Mouse (Mus musculus) MEL (cell line): ENCODE data around the gene Pex13. TPM values are rescaled to one million over a fixed set of nuclear protein-coding genes. Genes with fewer than 3 reads are reported as not detected.

Experiments used
- DNase-seq: peaks from one replicate; pipeline ENCODE4 v3.0.0; 2011; ENCODE audit warnings: low read depth, low spot score
- H3K27ac ChIP-seq: 2 replicates; pipeline ENCODE4 v1.5.1; 2012; ENCODE audit warnings: low read depth, mild to moderate bottlenecking, control low read depth, low read length, moderate library complexity; ENCODE audit not compliant: control insufficient read depth
- H3K27me3 ChIP-seq, 2 experiments: fragments of 150-350 bp in 1 of 2; sonication (generic) in 1 of 2; 2 replicates each; pipeline ENCODE4 v1.6.1; 2012; ENCODE audit warnings: low read length in 2 of 2, mild to moderate bottlenecking in 2 of 2, improper control_type of control experiment in 1 of 2, moderate library complexity in 1 of 2; ENCODE audit not compliant: insufficient read depth in 2 of 2, control insufficient read depth in 1 of 2
- H3K36me3 ChIP-seq, 2 experiments: 2 replicates each; pipeline ENCODE4 v1.6.1; 2012 to 2014; ENCODE audit warnings: low read length in 2 of 2, improper control_type of control experiment in 1 of 2, inconsistent platforms in 1 of 2, mild to moderate bottlenecking in 1 of 2; ENCODE audit not compliant: insufficient read depth in 2 of 2, control insufficient read depth in 1 of 2
- H3K4me1 ChIP-seq, 2 experiments: fragments of 150-350 bp in 1 of 2; sonication (generic) in 1 of 2; 2 replicates each; pipeline ENCODE4 v1.6.1; 2012; ENCODE audit warnings: low read length in 2 of 2, improper control_type of control experiment in 1 of 2, mild to moderate bottlenecking in 1 of 2; ENCODE audit not compliant: insufficient read depth in 2 of 2, control insufficient read depth in 1 of 2
- H3K4me3 ChIP-seq, 2 experiments: fragments of 150-350 bp in 1 of 2; sonication (generic) in 1 of 2; 2 replicates each; pipeline ENCODE4 v1.5.1; 2012; ENCODE audit warnings: low read depth in 2 of 2, low read length in 2 of 2, mild to moderate bottlenecking in 2 of 2, moderate library complexity in 2 of 2, control low read depth in 1 of 2, improper control_type of control experiment in 1 of 2; ENCODE audit not compliant: control insufficient read depth in 1 of 2, insufficient read depth in 1 of 2
- H3K79me2 ChIP-seq: 2 replicates; pipeline ENCODE4 v1.6.1; 2012; ENCODE audit warnings: mild to moderate bottlenecking, low read length, moderate library complexity; ENCODE audit not compliant: control insufficient read depth, poor library complexity, insufficient read depth
- H3K9ac ChIP-seq: 2 replicates; pipeline ENCODE4 v1.6.1; 2012; ENCODE audit warnings: low read depth, mild to moderate bottlenecking, control low read depth, low read length, moderate library complexity; ENCODE audit not compliant: control insufficient read depth, poor library complexity, severe bottlenecking
- H3K9me3 ChIP-seq: fragments of 150-350 bp; sonication (generic); replicated peaks from 2 replicates; pipeline ENCODE4 v1.6.1; 2012; ENCODE audit warnings: mild to moderate bottlenecking, low read length, improper control_type of control experiment, moderate library complexity; ENCODE audit not compliant: insufficient read depth
- BHLHE40 ChIP-seq: IDR thresholded peaks from 2 replicates; pipeline ENCODE4 v1.6.1; 2012; ENCODE audit warnings: low read depth, mild to moderate bottlenecking, inconsistent platforms, low read length, improper control_type of control experiment, borderline replicate concordance
- CHD1 ChIP-seq: IDR thresholded peaks from 2 replicates; pipeline ENCODE4 v1.6.1; 2012; ENCODE audit warnings: low read depth, mild to moderate bottlenecking, inconsistent platforms, low read length, improper control_type of control experiment
- MEF2A ChIP-seq: IDR thresholded peaks from 2 replicates; pipeline ENCODE4 v1.6.1; 2014; ENCODE audit warnings: low read depth, mild to moderate bottlenecking, inconsistent platforms, low read length, improper control_type of control experiment; ENCODE audit not compliant: poor library complexity, insufficient replicate concordance, severe bottlenecking; ENCODE audit errors: extremely low read depth
- MXI1 ChIP-seq: IDR thresholded peaks from 2 replicates; pipeline ENCODE4 v1.6.1; 2011; ENCODE audit warnings: mild to moderate bottlenecking, low read depth, low read length, improper control_type of control experiment
- MYB ChIP-seq: IDR thresholded peaks from 2 replicates; pipeline ENCODE4 v1.6.1; 2011; ENCODE audit warnings: mild to moderate bottlenecking, low read depth, low read length, improper control_type of control experiment
- NELFE ChIP-seq: IDR thresholded peaks from 2 replicates; pipeline ENCODE4 v1.6.1; 2011; ENCODE audit warnings: low read depth, low read length, improper control_type of control experiment
- POLR2A ChIP-seq, 2 experiments: IDR thresholded peaks; 2 replicates each; pipeline ENCODE4 v1.6.1; 2011 to 2012; ENCODE audit warnings: low read length in 2 of 2, mild to moderate bottlenecking in 2 of 2, control low read depth in 1 of 2, improper control_type of control experiment in 1 of 2, low read depth in 1 of 2, moderate library complexity in 1 of 2; ENCODE audit not compliant: control insufficient read depth in 1 of 2, insufficient read depth in 1 of 2, poor library complexity in 1 of 2
- POLR2AphosphoS5 ChIP-seq: IDR thresholded peaks from 2 replicates; pipeline ENCODE4 v1.6.1; 2012; ENCODE audit warnings: low read depth, borderline replicate concordance, mild to moderate bottlenecking, inconsistent platforms, low read length, moderate library complexity, mixed read lengths
- UBTF ChIP-seq: IDR thresholded peaks from 2 replicates; pipeline ENCODE4 v1.6.1; 2012; ENCODE audit warnings: low read depth, mild to moderate bottlenecking, inconsistent platforms, low read length, improper control_type of control experiment, moderate library complexity, borderline replicate concordance; ENCODE audit not compliant: insufficient read depth
- USF1 ChIP-seq: IDR thresholded peaks from 2 replicates; pipeline ENCODE4 v1.6.1; 2014; ENCODE audit warnings: low read depth, mild to moderate bottlenecking, inconsistent platforms, low read length, improper control_type of control experiment, moderate library complexity
- ZMIZ1 ChIP-seq: IDR thresholded peaks from 2 replicates; pipeline ENCODE4 v1.6.1; 2012; ENCODE audit warnings: low read depth, mild to moderate bottlenecking, inconsistent platforms, low read length, improper control_type of control experiment, moderate library complexity
- ZNF384 ChIP-seq: IDR thresholded peaks from 2 replicates; pipeline ENCODE4 v1.6.1; 2012; ENCODE audit warnings: low read depth, mild to moderate bottlenecking, inconsistent platforms, low read length, improper control_type of control experiment
- polyA plus RNA-seq, 2 experiments: library from polyadenylated mRNA; stranded (reverse) in 1 of 2; unstranded in 1 of 2; fragments of >175 nt in 1 of 2; fragments of >200 nt in 1 of 2; gene quantifications; 2 replicates each; pipeline versions ENCODE4 v1.2.1 to v1.2.4; 2012; ENCODE audit warnings: low replicate concordance in 2 of 2, low read depth in 1 of 2; ENCODE audit not compliant: insufficient read length in 2 of 2, insufficient read depth in 1 of 2, missing spikeins in 1 of 2
- total RNA-seq: library from RNA; depleted of rRNA; stranded (reverse); fragments of 300-350 nt; gene quantifications from 2 replicates; pipeline ENCODE4 v1.2.3, GENCODE M21; 2012

Pex13 gene
- total and polyA plus RNA-seq, 3 experiments = 24.7 TPM; not detected in 1

DNA sequence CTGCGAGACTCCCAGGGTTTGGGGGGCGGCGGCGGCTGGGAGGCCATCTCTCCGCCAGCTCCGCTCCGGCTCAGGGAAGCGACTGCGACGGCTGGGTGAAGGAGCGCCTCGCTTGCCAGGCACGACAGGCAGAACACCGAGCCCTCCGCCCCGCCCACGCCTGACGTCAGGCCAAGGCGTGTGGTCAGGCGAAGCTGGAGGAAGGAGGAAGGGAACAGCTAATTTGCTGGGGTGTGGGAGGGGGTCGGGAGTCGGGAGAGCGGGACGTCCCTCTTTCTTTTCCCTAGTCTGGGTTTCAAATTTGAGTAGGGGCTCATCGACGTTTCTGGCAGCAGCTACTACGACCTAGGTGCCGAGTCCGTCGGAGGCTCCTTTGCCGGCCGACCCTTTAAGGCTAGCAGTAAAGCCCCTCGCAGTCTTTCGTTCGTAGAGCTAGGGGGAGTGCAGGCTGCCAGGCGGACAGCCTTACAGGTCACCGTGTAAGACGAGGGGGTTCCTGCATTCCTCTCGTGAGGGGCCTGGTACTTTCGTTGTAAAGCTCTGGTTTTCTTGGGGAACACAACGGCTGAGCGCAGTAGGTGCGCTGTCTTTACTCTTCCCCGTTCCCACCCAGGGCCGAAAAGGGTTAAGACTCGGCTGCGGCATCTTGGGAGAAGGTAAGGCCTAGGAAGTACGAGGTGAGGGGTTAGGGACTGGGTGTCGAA, at the start of gene Pex13 (continued):
- TF ChIP-seq MEF2A (no peak), MXI1 (peak; percentile 80), BHLHE40 (no peak), POLR2A (IDR thresholded peaks at IDR 0.05; ENCODE audit: control insufficient read depth in 1 of 2, insufficient read depth in 1 of 2, low read depth in 1 of 2, low read length in 2 of 2, poor library complexity in 1 of 2) (peak; percentile 64 to 74)

DNA sequence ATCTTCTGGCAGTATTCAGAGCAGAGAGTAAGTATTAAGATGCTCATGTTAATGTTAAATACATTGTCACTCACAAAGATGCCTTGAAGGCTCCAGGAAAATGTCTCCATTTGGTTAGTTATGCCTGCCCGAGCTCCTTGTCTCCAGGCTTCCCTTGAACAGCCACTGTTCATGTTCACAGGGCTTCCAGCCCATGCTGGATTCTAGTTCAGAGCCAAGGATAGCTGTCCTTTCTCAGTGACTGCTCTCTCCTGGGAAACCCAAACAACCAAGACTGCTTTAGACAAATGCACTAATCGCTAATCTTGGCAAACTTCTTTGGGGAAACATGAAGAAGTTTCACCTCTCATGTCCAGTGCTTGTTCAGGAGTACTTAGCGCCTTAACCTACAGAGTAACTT, 46.5 kb upstream of the Pex13 start:
- Histone ChIP-seq H3K27ac (no peak overlapping the region), H3K9me3 (no peaks in the 10 kb centered on the region), H3K4me1 (no peaks in the 10 kb centered on the region), H3K4me3 (no peak overlapping the region), H3K79me2 (no peaks in the 10 kb centered on the region), H3K36me3 (peaks cover 0 to 46% of the 10 kb centered on the region in 2 experiments; a peak in 2 of 4 replicates), H3K9ac (no peak overlapping the region), H3K27me3 (no peaks in the 10 kb centered on the region)
- DNase-seq = no peak
- TF ChIP-seq USF1 = no peak
- no peak for TF ChIP-seq ZMIZ1
- TF ChIP-seq UBTF = no peak
- no peak for TF ChIP-seq ZNF384

DNA sequence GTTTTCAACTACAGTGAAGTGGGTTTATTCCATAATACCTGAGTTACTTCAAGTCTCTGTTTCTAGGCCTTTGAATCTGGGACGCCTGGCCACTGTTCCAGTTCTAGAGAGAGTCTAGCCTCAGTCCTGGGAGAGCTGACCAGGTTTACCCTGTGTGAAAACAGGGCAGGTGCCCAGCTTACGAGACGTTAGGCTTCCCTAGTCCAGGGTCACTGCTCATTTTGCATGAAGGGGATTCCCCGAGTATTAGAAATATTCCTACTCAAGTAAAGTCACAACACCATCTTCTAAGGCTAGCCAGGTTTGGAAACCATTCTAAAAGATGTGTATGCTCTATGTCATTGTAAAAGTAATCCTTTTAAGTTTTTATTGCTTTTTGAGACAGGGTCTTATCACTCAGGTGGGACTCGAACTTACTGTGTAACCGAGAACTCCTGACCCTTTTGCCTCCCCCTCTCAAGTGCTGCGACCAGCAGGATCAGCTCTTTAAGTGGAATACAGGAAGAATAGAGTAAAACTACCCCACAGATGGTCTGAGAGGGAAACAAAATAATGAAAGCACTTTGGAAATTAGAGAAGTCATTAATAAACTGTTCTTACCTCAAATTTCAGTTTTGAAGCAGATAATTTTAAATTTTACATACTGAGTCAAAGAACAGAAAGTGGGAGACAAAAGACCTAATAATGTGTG, 39.0 kb upstream of the Pex13 start:
- Histone ChIP-seq H3K9ac (no peak overlapping the region), H3K27me3 (no peaks in the 10 kb centered on the region), H3K9me3 (no peaks in the 10 kb centered on the region), H3K4me3 (no peak overlapping the region), H3K79me2 (no peaks in the 10 kb centered on the region), H3K27ac (no peak overlapping the region), H3K4me1 (no peaks in the 10 kb centered on the region), H3K36me3 (peaks cover 0 to 30% of the 10 kb centered on the region in 2 experiments; a peak in 2 of 4 replicates)
- DNase-seq = no peak
- TF ChIP-seq BHLHE40 = no peak
- no peak for TF ChIP-seq ZNF384
- TF ChIP-seq CHD1 = no peak
- TF ChIP-seq POLR2AphosphoS5 = no peak
- no peak for TF ChIP-seq MYB
- TF ChIP-seq NELFE = no peak
